Mouse (Mus musculus) heart, adult 8-10 months (tissue): ENCODE measurements around the gene Ajuba. TPM values are rescaled to one million over a fixed set of nuclear protein-coding genes. Genes with fewer than 3 reads are reported as not detected.
"Not testable (repeated sequence)": the region's sequence is repeated elsewhere in the genome, so short reads cannot be mapped to it uniquely, and the experiment has no call there.

Source experiments
- DNase-seq: peaks from one replicate; pipeline ENCODE4 v3.0.0; 2022; ENCODE audit warnings: low spot score
- total RNA-seq, 4 experiments: library from RNA; stranded (reverse); gene quantifications; 2 replicates each; pipeline ENCODE4 v1.2.4; 2022

Gene Ajuba
- total RNA-seq: 1 to 10 TPM; 4.6 to 5.2 (median 4.7) TPM

DNA sequence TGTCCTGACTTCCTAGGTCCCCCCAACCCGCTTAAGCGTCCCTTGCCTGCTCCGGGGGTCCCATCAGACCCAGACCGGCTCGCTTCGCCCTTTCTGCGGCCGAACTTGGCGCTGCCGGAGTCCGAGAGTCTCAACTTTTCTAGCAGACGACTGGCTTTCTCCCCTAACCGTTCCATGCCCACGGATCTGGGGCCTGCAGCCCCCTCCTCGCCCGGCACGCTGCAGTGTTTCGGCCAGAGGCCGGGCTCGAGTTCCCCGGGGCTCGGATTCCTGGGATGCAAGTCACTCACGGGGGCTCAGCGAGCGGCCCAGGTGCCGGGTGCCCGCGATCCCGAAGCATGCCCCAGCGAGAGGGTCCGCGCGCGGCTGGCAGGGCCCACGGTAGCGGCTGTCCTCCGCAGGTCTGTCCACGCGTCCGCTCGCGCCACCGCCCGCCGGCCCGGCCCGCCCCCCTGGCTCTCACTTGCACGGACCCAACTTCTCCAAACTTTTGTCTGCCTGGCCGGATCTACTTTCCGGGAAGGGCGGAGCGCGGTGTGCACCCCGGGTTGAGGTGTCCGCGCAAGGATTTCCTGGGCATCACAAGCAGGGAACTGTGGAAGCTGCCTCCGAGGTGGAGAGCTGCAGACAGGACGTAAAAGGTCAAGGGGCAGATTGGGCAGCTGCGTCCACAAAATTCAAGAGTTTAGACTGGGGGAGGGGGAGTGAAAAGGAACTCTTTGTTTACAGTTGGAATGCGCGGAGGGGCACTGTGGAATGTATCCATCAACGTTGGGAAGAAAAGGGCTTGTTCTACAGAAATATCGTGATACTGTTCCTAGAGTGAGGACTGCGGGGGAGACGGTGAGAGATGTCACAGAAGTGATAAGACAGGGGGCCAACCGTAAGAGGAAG lies at the start of gene Ajuba:
Ajuba (minus strand) TSS at position 470 of the 894 bp plus-strand sequence.
- DNase-seq: peak; percentile 92

DNA sequence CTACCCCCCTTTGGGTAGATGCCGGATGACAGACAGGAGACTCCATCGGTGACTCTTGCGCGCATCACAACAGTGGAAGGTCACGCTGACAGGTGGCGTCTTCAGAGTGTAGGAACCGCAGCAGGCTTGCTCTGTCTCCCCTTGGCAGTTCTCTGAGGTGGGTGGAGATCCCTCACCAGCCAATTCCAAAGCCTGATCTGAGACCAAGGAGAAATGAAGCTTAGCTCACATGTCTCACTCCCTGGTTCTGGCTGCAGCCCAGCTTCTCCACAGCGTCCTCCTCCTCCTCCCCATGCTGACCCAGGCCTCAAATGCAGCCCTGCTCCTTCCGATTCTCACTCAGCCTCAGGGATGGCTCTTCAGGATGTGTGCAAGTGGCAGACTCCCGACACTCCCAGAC lies 47.6 kb upstream of the Ajuba start:
- DNase-seq: no peak

DNA sequence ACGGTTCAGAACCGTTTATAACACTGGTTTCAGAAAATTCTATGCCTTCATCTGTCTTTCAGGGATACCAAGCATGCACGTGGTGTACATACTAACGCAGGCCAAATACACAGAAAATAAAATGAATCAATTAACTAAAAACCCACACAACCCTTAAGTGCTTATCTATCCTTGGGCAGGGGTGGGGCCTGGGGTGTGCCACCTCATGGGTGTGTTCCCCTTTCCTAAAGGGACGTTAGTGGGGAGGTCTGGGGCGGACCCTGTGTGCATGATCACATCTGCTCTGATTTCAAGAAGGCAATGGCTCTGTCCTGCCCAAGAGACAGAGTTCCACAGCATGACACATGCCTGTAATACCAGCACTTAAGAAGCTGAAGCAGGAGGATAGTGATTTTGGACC lies 46.0 kb upstream of the Ajuba start:
- DNase-seq: no peak

DNA sequence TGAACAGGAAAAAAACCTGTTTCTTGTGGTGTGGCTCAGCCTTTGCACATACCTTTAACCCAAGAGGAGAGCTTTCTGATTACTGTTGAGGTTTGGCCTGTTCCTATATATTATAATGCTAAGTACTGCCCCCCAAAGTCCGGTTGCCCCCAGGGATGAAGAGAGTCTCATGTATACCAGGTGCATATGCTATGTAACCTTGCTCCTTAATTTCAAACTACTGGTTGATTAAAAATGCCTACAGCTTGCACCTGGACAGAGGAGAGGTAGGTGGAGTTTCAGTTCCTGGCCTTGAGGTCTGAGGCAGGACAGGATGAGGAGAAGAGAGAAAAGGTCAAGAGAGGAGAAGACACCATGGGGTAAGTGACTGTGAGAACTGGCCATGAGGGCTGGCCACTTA lies 43.8 kb upstream of the Ajuba start, which contains the start of gene Psmb11:
Psmb11 (plus strand) TSS at position 301 of the 400 bp plus-strand sequence.
- no peak for DNase-seq

DNA sequence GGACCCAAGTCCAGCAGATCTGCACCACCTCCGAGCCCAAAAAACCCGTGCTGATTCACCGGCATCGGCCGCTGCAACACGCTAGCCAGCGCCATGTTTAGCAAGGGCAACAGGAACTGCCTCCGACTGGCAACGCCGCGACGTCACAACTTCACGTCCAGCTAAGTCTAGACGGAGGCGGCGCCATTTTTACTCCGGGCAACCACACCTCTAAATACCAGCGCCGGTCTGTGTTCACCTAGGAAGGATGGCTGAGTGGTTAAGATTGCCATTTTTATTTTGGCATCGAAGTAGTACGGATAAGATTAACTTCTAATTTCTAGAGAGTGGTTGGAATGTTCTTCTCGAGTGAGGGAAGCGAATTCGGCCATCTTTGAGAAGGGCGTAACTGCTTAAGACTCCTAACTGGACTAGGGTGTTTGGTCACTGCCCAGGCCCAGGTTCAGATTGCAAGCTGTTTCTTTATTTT lies 40.6 kb upstream of the Ajuba start, which contains the start of gene Psmb5:
Psmb5 (minus strand) TSS at position 126 of the 469 bp plus-strand sequence.
- DNase-seq: peak; percentile 85

DNA sequence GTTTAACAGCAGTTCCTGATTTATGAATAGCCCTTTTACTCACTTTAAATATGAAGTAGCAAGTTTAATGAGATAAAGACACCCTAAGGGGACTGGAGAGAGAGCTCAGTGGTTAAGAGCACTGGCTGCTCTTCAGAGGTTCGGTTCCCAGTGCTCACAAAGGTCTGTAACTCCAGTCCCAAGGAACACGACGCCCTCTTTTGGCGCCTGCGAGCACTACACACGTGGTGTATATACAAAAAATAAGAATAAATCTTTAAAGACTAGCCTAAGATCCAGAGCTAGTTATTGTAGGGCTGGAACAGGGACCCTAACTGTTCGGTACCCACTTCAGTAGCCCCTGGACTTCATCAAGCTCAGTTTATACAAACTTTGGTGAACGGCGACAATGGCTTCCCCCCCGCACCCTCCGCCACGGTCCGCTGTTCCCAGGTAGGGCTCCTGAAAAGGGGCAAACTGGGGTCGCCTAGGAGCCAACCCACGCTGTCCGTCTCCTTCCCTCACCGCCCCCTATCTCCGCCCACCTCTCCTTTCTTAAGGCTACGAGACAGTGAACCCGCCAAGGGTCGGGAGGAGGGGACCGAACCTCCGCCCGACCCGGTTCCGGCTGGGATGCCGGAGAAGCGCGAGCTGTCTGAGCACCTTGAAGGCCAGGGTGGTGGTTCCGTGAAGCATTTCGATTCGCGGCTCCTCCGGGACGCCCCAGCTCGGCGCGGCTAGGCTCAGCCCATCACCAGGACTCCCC lies 40.0 kb upstream of the Ajuba start:
- no peak for DNase-seq

DNA sequence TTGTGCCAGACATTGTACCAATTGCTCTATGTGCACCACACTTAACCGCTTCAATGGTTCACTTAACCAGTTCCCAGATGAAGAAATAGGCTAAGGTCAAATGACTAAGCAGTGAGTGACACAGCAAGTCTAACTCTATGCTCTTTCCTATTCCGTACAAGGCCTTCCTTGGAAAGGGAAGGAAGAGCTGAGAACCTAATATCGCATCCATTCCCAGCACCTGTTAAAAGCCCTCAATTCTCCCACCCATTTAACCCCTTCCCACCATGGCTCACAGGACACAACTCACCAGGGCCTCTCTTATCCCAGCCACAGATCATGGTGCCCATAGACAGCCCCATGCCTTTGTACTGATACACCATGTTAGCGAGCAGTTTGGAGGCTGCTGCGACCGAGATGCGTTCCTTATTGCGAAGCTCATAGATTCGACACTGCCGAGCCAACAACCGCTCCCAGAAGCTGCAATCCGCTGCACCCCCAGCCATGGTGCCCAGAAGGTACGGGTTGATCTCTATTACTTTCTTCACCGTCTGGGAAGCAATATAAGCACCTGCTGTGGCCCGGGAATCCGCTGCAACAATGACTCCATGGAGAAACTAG lies 39.0 kb upstream of the Ajuba start:
- DNase-seq: no peak

DNA sequence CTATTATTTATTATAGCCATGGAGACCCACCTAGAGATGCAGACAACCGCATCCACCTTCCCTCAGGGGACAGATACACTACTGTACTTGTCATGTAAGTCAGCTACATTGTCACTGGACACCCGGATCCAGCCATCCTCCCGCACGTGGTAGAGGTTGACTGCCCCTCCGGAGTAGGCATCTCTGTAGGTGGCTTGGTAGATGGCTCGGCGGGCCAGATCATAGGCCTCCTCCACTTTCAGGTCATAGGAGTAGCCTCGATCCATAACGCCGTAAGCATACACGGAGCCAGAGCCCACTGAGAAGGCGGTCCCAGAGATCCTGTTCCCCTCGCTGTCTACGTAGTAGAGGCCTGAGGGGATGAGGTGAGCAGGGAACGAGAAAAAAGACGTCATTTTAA lies 36.8 kb upstream of the Ajuba start:
- not testable (repeated sequence) for DNase-seq

DNA sequence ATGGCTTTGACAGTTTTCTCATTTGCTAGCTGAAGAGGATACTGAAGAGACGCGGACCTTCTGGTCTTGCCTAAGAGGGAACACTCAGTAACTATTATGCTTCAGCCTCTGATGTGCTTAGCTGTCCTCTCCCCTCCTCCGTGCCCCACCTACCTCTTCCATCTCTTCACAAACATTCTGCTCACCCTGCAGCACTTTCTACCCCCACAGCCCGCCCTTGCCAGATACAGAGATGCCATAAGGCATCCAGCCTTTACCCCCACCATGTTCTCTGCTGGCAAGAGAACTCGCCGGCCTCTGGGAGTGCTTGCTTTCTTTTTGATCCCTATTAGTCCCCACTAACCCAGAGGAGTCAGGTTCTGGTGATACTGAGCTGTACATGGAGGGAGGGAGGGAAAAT lies 33.3 kb upstream of the Ajuba start:
- DNase-seq: no peak

DNA sequence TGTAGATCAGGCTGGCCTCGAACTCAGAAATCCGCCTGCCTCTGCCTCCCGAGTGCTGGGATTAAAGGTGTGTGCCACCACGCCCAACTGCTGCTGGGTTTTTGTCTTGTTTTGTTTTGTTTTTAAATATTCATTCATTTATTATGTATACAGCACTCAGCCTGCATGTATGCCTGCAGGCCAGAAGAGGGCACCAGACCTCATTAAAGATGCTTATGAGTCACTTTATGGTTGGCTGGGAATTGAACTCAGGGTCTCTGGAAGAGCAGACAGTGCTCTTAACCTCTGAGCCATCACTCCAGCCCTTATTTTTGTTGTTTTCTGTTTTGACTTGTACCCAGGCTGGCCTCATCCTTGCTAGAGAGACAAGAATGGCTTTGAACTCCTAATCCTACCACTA lies 32.6 kb upstream of the Ajuba start:
- no peak for DNase-seq

DNA sequence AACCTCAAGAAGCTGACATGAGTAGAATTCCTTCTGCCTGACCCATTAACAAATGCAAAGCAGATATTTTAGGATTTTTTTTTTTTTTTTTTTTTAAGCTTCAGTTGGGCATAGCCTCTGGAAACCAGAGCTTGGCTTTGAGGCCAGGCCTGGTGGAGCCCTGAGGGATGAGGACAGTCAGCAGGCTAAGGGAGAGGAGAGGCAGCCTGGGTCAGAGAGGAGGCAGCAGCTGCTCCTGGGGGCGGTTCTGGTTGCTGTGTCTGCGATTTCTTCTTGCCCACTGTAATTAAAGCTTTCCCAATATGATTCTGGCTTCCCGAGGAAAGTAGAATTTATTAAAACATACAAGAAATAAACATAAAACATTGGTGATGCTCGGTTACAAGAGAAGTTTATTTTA lies 31.9 kb upstream of the Ajuba start:
- no peak for DNase-seq

DNA sequence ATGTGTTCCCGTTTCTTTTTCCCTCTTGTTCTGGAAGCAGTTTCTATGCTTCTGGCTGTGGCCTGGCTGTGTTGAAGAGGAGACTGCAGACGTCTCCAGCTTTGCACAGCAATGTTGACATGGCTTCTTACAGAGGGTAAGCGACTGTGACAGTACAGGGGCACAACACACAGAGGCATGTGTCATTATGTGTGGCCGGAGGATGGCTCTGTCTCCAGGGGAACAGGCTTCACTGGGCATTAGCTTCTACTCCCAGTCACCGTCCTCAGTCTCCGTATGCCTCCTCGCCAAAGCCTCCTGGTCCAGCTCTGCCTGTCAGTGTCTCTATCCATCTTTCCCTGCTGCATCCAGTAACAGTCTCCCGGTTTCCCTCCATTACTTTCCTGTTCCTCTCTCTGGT lies 29.9 kb upstream of the Ajuba start:
- DNase-seq: no peak

DNA sequence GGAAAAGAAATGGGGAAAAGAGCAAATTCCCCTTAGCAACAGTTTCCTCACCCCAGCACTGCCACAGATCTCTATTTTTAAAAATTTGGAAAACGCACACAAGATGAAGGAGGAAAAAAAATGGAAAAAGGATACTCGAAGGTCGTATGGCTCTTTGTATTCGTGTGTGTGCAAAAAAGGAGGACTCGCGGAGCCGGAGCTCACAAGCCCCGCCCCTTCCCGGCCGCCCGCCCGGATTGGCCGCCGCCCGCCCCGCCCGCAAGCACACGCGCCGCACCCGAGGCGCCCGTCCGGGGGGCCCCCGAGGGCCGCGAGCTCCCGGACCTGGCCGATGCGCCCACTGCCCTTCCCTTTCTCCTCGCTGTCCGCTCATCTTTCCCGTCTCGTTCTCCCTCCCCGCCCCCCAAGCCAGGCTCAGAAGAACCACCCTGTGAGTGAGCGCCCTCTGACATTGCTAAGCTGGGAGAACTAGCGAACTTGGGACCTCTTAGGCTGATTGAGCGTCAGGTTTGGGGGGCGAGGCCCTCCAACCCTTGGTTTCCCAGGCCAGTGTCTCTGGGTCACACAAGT lies 28.5 kb upstream of the Ajuba start, which contains the start of gene 4931414P19Rik:
4931414P19Rik (minus strand) TSS at position 242 of the 570 bp plus-strand sequence.
- DNase-seq: peak; percentile 63

DNA sequence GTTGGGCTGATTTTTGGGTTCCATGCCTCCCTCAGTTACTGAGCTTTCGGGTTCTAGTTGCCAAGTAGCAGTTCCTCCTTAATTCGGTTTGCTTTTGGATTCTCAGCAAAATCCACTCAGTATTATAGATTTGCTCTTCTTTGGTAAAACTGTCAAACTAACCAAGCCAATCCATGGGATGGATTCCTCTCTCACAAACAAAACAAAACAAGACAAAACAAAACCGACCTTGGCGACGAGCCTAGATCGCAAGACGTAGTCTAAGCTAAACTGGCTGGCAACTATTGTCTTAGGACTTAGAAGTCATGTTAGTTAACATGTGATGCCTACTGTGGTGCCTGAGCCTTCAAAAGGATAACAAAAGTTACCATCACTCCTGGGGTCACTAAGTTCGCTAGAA lies 26.3 kb upstream of the Ajuba start:
- no peak for DNase-seq

DNA sequence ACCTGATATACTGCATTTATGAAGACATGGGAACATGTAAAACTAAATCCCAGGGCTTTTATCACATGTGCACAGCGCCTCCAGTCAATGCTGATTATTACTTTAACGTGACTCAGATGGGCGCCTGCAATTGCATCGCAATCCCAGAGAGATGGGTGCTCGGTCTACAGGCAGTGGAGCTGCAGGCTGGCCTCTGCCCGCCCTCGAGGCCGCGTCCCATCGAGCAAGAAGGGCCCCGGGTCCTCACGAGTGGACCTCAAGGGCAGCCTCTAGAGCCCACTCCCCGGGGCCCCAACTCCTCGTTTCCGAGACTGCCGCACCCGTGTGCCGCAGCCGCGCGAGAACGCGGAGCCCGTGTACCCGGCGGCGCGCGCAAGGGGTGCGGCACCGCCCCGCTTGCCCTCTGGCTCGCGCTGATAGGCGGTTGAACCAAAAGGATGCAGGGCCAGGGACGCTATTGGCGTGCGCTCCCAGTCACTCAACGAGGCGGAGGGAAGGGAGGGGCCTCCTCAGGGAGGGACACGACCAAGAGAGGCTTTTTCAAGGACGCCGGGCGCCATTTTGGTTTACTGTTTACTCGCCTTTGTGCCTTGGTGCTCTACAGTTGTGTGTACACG lies 25.8 kb upstream of the Ajuba start:
- peak; percentile 96 for DNase-seq

DNA sequence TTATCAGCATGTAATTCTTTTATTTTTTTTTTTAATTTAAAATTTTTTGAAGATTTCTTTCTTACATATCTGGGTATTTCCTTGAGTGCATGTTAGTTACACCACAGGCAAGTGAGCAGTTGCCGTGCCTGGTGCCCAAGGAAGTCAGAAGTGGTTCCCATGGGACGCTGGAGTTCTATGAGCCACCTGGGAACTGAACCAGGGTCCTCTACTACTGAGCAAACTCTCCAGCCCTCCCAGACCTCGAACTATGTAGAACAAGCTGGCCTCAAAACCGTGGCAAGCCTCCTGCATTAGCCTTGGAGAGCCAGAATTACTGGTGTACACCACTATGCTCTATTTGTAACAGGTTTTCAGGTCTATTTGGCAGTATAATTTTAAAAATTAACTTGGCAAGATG lies 25.3 kb upstream of the Ajuba start:
- DNase-seq: no peak

DNA sequence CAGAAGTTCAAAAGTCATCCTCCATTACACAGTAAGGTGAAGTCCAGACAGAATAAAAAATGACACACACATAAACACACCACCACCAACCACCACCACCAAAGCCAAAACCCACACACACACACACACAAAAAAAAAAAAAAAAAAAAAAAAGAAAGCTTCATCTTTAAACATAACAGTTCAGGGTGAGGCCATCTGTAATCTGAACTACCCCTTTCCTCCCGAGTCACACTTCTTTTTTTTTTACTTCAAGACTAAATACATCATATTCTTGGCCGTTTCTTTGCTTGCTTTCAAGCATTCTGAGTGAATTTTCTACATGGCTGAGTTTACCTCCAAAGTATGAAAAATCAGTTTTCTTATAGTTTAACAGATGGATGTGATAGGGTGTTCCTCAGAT lies 24.2 kb upstream of the Ajuba start:
- no peak for DNase-seq

DNA sequence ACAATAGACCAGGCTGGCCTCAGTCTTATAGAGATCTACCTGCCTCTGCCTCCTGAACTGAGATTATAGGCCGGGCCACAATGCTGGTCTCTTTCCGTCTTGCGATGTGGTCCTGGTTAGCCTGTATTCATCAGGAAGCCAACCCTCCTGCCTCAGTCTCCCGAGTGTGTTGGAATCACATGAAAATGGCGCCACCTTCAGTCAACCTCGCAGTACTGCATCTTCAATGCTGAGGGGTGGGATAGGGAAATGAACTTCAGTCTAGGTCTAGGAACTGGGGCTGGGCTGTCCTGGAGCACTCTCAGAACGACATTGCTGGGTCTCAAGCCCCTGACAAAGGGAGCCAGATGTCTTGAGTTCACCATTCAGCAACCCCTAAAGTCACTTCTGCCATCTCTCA lies 19.7 kb upstream of the Ajuba start:
- no peak for DNase-seq

DNA sequence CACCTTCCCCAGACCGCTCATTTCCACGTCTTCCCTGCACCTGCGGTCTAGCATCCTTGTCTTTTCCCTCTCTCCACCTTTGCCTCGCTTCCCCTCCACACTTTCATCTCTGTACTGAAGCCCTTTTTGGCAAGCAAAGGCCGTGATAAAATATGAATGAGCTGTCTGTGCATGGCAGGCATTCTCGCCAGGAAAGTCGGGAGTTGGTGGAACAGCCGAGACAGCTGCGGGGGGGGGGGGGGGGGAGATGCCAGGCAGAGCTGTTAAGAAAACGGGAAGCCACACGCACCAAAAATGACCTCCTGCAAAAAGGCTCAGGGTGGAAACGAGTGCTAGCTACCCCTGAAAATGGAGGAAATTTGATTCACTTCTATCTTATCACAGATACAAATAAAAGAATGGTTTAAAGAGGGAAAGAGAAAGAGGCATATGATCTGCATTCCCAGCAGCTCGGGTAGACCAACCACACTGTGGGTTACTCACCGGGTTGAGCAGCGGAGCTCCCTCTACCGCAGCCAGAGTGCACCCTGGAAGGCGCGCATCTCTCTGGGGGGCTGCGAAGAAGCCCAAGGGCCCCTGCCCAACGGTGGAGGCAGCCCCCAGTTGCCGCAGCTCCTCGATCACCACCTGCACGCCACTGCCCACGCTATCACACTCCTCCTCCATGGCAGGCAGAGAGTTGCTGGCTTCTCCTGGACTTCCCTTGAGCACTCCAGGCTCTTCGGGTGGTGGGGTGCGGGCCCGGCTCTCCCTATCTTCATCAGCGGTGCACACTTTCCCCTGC lies 17.5 kb upstream of the Ajuba start:
- no peak for DNase-seq

DNA sequence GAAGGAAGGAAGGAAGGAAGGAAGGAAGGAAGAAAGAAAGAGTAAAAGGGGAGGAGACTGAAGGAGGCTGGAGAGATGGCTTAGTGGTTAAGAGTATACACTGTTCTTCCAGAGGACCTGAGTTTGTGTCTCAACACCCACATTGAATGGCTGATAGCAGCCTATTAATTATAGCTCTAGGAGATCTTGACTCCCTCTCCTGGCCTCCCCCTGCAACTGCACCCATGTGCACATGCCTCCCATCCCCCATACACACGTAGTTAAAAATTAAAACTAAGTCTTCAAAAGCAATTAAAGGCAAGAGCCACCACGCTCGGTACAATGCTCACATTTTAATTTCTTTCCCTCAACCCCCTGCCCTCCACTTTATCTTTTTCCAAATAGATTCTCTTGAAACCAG lies 16.7 kb upstream of the Ajuba start:
- DNase-seq: no peak
